Mouse (Mus musculus) fat pad, adult 2 months (tissue): ENCODE data around the gene Hfe.
A peak's percentile ranks its signal among the peaks of the same experiment; 100 is the strongest.
"Not testable (repeated sequence)": the region's sequence is repeated elsewhere in the genome, so short reads cannot be mapped to it uniquely, and the experiment has no call there.

ENCODE experiments used
- DNase-seq: peaks from one replicate; pipeline ENCODE4 v3.0.0-alpha.2; 2011; ENCODE audit warnings: low read depth, low spot score; ENCODE audit errors: extremely low read depth

The Hfe gene

DNA sequence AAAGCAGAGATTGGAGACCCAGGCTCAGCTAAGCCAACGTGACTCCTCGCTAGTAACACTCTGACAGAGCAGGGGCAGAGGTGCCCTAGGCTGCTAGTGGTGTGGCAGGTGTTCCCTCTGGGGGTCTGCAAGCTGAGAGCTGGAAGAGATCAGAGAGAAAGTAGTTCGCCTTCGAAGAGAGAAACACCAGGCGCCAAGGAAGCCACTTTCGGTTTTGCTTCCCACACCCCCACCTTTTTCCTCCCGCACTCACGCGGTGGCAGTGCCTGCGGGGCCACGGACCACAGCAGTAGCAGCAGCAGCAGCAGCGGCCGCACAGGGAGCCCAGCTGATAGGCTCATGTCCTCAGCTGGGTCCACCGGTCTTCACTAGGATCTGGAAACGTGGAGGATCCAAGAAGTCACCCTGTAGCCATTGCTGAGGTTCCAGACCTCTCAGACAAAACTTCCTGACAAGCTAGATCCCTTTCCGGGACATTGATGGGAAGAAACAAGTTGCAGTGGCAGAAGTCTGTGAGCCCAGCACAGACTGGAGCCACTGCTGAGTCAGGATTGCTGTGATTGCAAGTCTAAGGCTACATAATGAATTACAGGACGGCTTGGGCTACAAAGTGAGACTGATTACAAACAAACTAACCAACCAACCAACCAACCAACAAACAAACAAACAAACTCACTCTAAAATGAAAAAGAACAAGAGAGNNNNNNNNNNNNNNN is at the start of gene Hfe:
TSS of gene Hfe (minus strand) at position 481 of the 716 bp plus-strand sequence.
- DNase-seq = no peak

DNA sequence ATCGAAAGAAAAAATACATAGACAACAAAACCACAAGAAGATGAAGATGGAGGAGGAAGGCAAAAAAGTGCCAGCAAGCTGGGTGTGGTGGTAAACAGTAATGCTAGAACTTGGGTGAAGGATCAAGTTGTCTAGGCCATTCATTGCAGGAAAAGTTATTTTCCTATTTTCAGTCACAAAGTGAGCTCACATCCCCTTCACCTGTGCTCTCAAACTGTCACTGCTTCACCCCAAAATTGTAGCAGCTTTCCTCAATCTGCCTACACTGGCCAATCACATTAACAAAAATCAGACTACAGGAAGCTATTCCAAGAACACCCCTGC is 49.2 kb upstream of the Hfe start:
- no peak for DNase-seq

DNA sequence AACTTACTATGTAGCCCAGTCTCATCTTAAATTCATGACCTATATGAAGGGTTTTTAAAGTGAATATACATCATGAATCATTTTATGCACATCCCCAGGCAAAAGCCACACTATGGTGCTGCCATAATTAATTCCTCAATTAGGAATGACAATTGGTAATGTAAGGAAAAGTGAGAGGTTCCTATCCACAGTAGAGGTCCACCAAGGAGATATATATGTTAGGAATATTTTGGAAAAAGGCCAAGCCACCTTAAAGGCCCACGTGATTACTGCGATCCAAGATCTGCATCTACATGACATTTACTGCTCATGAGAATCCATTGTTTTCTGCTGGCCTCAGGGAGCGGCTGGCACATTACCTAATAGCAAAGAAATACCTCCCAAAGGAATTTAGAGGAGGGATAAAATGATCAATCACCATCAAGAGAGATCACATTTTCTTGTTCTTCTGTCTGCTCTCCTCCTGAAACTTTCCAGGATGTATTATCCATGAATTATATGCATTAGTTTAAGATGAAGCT is 48.7 kb upstream of the Hfe start:
- no peak for DNase-seq

DNA sequence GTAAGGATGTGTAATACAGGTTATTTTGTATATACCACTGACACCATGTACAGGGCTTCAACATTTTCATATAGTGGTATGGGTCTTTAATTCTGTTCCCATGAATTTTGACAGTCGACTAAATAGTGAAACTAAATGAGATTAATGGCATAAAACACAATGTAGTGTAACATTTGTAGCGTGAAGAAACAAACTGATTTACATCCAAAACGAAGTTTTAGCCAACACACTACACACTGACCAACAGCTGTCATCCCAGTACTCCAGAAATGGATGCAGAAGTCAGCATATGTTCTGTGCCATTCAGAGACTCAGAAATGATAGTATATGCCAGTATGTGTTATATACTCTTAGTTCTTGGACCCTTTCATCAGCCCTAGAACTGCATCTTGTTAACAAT is 47.3 kb upstream of the Hfe start:
- no peak for DNase-seq

DNA sequence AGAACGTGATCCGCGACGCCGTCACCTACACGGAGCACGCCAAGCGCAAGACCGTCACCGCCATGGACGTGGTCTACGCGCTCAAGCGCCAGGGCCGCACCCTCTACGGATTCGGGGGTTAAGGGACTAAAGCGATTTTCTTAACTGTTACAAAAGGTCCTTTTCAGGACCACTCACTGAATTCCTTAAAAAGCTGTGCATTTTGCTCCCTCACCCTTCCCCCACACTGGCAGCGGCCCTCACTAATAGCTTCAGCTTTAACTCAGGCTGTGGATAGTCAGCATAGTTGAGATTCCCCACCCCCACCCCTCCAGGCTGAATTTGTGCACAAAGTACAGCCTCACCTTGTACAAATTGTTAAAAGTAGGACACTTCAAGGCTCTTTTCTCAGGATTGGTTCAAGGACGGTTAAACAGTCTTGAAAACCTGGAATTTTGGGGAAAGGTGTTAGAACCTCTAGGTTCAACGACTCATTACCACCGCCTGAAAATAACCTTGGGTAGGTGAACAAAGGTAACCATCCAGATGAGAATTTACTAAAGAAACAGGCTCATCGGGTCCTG is 46.6 kb upstream of the Hfe start:
- DNase-seq = no peak

DNA sequence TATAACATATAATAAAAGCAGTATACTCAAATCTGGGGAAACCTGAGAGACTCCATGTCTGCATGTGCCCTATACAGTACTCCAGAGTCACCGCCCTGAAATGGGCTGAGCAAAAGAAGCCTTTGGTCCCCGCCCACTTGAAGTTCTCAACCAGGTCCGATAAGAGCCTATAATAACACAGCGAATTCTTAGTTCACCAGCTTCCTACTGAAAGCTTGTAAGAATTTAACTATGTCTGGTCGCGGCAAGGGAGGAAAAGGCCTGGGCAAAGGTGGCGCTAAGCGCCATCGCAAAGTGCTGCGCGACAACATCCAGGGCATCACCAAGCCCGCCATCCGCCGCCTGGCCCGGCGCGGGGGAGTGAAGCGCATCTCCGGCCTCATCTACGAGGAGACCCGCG is 46.1 kb upstream of the Hfe start, which contains the start of gene Hist1h4b:
TSS of gene Hist1h4b (plus strand) at position 224 of the 400 bp plus-strand sequence.
- peak; percentile 74 for DNase-seq

DNA sequence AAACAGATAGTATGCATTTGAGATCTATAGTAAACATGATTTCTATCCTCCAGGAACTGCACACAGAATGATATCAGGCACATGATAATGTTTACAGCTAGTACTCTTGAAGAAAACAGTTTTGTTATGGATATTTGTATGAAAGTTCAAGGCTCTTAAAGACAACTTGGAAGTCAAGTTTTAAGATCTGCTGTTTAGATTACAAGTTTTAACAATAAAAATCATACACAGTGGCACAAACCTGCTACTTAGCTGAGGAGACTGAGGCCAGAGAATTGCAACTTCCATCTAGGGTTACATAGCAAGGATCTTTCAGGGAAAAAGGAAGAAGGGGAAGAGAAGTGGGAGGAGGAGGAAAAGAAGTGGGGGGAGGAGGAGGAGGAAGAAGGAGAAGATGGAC is 44.3 kb upstream of the Hfe start:
- DNase-seq = no peak

DNA sequence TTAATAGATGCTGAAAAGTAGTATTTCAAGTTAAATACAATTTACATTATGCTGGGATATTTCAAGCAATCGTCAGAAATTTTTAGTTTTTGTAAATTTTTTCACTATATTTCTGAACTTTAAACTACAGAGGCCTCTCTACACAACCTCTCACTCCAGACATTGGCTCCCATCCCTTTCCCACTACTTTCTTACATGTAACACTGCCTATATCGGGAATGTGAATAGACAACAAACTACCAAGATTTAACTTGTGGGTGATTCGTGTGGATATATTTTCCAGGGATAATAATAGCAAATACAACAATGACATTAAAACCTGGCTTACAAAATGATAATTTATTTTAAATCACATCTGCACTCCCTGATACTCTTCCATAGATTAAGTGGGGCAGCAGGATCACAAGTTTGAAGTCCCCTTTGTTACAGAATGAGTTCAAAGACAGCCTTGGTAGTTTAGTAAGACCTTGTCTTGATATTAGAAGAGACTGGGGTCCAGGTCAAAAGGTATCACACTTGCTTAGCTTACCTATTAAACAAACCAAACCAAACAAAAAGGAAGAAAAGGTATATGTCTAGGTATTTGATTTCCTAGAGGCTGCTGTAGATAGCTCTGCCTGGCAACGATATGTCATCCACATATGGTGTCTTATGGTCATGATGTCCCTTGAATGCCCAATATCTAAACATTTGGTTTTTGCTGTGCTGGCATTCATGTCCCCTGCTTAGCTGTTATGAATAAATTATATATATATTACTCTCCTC is 42.8 kb upstream of the Hfe start:
- DNase-seq = no peak

DNA sequence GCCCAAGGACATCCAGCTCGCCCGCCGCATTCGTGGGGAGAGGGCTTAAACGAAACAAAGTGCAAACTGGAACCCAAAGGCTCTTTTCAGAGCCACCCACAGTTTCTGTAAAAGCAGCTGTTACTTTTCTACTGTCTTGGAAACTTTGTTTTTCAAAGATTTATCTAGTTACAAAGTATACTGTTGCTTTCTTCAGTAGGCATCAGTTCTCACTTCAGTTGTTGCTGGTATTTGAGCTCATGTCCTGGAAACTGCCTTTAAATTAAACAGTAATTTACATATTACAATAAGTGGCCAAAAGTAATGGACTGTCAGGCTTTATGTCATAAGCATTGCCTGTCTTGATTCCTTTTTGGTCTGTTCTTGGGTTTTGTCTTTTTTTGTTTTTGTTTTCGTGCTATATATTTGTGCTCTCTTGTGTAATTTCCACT is 42.1 kb upstream of the Hfe start:
- DNase-seq = no peak

DNA sequence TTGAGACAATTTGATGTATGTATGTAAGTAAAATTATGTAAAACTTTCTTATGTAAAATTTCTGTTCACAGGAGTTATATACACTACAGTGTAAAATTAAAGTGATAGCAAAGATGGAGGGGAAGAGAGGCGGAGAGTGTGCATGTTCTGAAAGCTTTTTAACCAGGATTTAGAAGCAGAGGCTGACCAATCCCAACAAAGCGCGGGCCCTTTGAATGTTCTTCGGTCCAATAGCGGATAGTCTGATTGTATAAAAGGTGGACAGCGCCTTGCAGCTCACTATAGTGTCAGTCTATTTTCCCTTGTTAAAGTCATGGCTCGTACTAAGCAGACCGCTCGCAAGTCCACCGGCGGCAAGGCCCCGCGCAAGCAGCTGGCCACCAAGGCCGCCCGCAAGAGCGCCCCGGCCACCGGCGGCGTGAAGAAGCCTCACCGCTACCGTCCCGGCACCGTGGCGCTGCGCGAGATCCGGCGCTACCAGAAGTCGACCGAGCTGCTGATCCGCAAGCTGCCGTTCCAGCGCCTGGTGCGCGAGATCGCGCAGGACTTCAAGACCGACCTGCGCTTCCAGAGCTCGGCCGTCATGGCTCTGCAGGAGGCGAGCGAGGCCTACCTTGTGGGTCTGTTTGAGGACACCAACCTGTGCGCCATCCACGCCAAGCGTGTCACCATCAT is 41.5 kb upstream of the Hfe start, which contains the start of gene Hist1h3b:
TSS of gene Hist1h3b (plus strand) at position 201 of the 675 bp plus-strand sequence.
- not testable (repeated sequence) for DNase-seq

DNA sequence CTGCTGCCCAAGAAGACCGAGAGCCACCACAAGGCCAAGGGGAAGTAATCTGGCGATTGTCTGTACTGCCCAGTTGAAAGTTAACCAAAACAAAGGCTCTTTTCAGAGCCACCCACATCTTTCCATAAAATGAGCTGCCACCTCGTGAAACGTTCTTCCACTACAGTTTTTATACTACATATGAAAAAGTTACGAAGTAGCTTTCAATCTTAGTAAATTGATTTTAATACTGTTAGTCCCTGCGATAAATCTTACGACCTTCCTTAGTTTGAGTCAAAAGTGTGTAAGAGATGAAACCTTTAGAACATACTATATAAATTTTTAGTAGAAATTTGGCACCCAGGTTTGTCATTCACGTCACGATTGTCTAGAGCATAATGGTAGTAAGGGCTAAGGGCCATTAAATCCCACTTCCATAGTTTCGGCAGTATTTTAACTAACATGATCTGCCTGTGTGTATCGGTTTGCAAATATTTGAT is 40.9 kb upstream of the Hfe start:
- DNase-seq = no peak

DNA sequence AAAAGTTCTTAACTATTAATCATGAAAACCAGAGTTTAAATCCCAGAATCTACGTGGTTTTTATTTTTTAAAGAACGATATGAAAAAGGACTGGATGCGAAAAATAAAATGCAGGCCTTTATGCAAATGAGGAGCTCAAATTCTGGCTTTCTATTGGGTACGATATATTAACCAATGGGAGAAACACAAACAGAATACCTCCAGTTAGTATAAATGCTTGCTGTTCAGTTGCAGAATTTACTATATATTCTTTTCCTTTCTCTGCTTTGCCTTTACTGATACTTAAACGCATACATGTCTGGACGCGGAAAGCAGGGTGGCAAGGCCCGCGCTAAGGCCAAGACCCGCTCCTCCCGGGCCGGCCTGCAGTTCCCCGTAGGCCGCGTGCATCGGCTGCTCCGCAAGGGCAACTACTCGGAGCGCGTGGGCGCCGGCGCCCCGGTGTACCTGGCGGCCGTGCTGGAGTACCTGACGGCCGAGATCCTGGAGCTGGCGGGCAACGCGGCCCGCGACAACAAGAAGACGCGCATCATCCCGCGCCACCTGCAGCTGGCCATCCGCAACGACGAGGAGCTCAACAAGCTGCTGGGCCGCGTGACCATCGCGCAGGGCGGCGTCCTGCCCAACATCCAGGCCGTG is 40.3 kb upstream of the Hfe start, which contains the start of gene Hist1h2ab:
TSS of gene Hist1h2ab (plus strand) at position 288 of the 639 bp plus-strand sequence.
- DNase-seq = not testable (repeated sequence)

DNA sequence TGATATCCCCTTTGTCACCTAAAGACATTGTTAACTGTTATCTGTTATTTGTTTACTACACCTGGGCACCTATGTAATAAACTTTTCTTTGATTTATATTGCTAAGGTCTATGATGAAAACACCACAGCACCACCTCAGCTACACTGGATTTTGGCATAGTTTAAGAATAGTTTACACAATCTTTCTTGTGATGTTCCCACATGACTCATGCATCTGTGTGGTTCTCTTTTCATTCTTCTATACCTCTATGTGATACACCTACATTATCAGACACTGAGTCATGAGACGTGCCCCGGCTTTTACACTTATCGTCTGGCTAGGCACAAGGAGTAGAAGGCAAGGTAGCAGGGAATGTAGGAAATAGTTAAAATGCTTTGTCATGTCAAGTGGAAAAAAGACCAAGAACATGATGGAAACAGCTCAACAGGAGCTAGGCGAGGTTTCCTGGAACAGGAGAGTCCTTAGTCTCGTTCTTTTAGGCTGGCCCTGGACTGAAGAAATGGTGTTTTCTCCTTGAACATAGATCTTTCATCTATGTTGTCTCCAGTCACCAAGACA is 39.0 kb upstream of the Hfe start:
- DNase-seq = no peak

DNA sequence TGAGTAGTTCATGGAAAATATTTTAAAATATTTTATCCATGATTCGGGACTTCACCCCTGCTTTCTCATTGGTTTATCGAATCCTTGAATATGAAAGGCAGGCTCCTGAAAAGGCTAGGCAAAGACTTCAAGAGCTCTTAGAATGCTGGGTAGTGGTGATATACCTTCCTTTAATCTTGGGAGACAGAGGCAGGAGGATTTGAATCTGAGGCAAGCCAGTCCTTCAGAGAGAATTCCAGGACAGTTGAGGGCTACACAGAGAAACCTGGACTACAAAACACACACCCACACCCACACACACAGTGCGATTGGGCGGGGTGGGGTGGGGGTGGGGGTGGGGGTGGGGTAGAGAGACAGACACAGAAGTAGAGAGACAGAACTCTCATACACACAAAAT is 37.2 kb upstream of the Hfe start:
- no peak for DNase-seq

DNA sequence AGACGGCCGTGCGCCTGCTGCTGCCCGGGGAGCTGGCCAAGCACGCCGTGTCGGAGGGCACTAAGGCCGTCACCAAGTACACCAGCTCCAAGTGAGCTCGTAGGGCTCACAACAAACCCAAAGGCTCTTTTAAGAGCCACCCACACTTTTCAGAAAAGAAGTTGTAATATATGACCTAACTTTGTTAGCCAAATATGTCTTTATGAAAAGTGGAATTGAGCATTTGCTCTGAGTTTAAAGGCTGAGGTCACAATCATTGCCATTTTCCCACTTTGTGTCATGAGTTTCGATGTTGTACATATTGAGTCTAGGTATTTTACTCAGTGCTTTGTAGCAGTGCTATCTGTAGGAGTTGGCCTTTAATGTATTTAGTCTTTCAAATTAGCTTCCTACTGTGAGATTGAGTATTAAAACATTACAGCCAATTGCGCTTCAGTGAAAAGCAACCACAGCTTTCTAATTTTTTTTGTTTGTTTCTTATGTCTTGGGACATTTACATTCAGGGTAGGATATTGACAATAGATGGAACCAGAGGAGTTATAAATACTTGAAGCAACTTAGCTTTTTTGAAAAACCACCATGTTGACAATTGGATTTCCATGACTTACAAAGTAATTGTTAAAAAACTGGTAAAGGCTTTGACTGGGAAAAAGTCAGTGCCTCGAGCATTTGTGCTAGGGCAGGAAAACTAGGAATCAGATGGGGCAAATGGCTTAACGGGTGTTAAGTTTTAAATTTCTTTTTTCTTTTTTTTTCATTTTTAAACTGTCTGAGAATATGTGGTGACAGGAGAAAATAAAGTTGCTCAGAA is 36.6 kb upstream of the Hfe start:
- no peak for DNase-seq

DNA sequence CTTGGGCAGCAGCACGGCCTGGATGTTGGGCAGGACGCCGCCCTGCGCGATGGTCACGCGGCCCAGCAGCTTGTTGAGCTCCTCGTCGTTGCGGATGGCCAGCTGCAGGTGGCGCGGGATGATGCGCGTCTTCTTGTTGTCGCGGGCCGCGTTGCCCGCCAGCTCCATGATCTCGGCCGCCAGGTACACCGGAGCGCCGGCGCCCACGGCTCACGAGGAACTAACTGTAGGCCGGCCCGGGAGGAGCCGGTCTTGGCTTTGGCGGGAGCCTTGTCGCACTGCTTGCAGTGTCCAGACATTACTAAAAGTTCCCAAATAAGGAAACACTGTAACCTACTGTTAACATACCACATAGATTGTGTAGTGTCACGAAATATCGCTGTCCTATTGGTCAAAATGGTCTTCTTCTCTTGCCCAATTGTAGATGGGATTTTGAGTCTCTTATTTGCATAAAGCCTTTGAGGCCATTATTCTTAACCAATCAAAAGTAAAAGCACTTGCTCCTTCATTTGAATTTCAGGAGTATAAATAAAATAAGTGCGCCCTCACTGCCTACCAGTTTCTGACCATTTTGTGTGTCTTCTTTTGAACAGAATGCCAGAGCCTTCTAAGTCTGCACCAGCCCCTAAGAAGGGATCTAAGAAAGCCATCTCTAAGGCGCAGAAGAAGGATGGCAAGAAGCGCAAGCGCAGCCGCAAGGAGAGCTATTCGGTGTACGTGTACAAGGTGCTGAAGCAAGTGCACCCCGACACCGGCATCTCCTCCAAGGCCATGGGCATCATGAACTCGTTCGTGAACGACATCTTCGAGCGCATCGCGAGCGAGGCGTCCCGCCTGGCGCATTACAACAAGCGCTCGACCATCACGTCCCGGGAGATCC is 35.8 kb upstream of the Hfe start, which contains the start of gene Hist1h2bb:
TSS of gene Hist1h2bb (plus strand) at position 534 of the 880 bp plus-strand sequence.
- not testable (repeated sequence) for DNase-seq

DNA sequence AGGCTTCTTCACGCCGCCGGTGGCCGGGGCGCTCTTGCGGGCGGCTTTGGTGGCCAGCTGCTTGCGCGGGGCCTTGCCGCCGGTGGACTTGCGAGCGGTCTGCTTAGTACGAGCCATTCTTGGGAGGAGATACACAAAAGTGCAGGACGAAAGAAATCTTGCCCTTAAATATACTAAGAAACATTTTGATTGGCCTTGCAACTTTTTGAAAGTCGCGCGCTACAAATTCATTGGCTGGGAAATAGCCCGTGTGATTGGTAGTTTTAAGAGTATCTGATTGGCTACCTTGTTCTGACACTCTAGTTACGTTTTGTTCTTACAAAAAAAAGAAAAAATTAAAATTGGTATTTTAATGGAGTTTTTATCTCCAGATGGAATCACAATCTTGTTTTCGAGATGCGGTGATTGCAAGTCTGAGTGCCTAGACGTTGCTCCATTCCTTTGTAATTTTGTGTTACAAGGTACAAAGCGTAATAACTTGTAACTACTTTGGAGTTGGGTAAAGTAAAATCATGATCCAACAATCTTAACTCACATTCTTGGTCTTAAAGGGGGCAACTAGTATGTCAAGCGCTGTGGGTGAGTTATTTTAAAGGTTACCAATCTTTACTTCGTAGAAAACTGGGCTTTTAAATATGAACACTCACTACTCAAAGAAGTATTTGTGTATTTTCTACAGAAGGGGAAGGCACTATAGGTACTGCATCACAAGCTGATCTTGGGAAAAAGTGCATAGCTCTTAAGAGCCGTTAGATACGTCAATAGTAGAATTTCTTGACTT is 34.9 kb upstream of the Hfe start, which contains the start of gene Hist1h3c:
TSS of gene Hist1h3c (minus strand) at position 222 of the 781 bp plus-strand sequence.
- DNase-seq = no peak
